Mouse (Mus musculus) B cell, adult (primary cell): Measurements from ENCODE around the gene Asxl2. TPM values are rescaled to one million over a fixed set of nuclear protein-coding genes. Genes with fewer than 3 reads are reported as not detected.

Source experiments
- total RNA-seq: library from RNA; stranded (reverse); gene quantifications from 4 replicates; pipeline ENCODE4 v1.2.4, GENCODE M21; 2023; ENCODE audit not compliant: inconsistent age

The Asxl2 gene
- 65.9 to 77.2 TPM (median 67.5 TPM) in 4 replicates for total RNA-seq

DNA sequence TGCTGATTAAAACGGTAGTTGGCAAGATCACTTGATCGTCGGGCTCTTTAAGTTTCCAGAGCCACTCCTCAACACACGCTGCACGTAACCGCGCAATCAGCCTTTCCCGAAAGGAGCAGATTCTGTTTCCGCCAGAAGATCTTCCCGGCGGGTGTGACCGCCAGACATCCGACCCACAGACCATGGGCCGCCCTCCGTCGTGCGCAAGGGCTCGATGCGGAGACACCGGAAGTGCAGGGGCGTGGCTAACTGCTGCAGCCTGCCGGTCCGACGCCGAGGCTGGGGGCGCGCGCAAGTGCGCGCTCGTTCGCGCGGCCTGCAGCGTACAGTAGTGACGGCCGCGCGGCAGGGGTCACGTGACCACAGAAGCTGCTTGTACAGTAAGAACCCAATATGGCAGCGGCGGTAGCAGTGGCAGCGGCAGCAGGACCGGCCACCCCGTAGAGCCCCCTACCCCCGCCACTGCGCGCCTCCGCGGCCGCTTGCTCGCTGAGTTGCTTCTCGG, at the start of gene Asxl2:
Gene Asxl2, plus strand, starts transcription at position 328 of the 505 bp plus-strand sequence.

Other genes starting within 250 kb of the Asxl2 start
- 96.6 to 104 TPM (median 101 TPM) in 4 replicates for gene Rab10, start 116.9 kb upstream of the Asxl2 start, total RNA-seq
- gene Kif3c, start 61.7 kb upstream of the Asxl2 start, total RNA-seq = 8.3 to 10.7 TPM (median 9.3 TPM) in 4 replicates
- gene Dtnb, start 145.5 kb downstream of the Asxl2 start, total RNA-seq = 42.7 to 55.4 TPM (median 49.6 TPM) in 4 replicates